Mouse (Mus musculus) myocyte (in vitro differentiated cells): ENCODE measurements at regions not wholly inside any gene's neighbourhood (a gene's known extent, or its start where the extent isn't known, plus 50 kb on each side); places are given as distances from the start of the nearest gene placed in this dataset.

Source experiments
- H3K27me3 ChIP-seq: one replicate; pipeline ENCODE4 v1.6.1; 2011; ENCODE audit not compliant: control insufficient read depth, insufficient read depth, insufficient read length
- H3K36me3 ChIP-seq: one replicate; pipeline ENCODE4 v1.6.1; 2011; ENCODE audit not compliant: control insufficient read depth, insufficient read depth
- H3K4me2 ChIP-seq: one replicate; pipeline ENCODE4 v1.6.1; 2011; ENCODE audit warnings: low read depth, control low read depth
- H3K4me3 ChIP-seq: one replicate; pipeline ENCODE4 v1.5.1; 2011; ENCODE audit warnings: mild to moderate bottlenecking, control low read depth, moderate library complexity
- H3K79me2 ChIP-seq: one replicate; pipeline ENCODE4 v1.6.1; 2011; ENCODE audit not compliant: control insufficient read depth, insufficient read depth
- H3ac ChIP-seq: one replicate; pipeline ENCODE4 v1.6.1; 2011; ENCODE audit not compliant: control insufficient read depth, insufficient read length
- CEBPB ChIP-seq: IDR thresholded peaks from 2 replicates; pipeline ENCODE4 v1.6.1; 2011; ENCODE audit warnings: mild to moderate bottlenecking, moderate library complexity; ENCODE audit not compliant: poor library complexity, insufficient read depth, severe bottlenecking
- MAX ChIP-seq: IDR thresholded peaks from one replicate; pipeline ENCODE4 v1.6.1; 2011; ENCODE audit warnings: low read depth, mild to moderate bottlenecking, control low read depth
- MYOD1 ChIP-seq, 3 experiments: IDR thresholded peaks; one replicate each; pipeline ENCODE4 v1.6.1; 2011; ENCODE audit warnings: control low read depth in 2 of 3, low read depth in 2 of 3, mild to moderate bottlenecking in 2 of 3, moderate library complexity in 1 of 3; ENCODE audit not compliant: insufficient read length in 2 of 3, control insufficient read depth in 1 of 3
- MYOG ChIP-seq, 3 experiments: IDR thresholded peaks; one replicate each; pipeline ENCODE4 v1.6.1; 2011; ENCODE audit warnings: control low read depth in 2 of 3, low read depth in 2 of 3, mild to moderate bottlenecking in 2 of 3; ENCODE audit not compliant: insufficient read length in 2 of 3, control insufficient read depth in 1 of 3, insufficient read depth in 1 of 3
- POLR2A ChIP-seq: IDR thresholded peaks from one replicate; pipeline ENCODE4 v1.6.1; 2011; ENCODE audit warnings: low read depth, mild to moderate bottlenecking, control low read depth, moderate library complexity; ENCODE audit not compliant: insufficient read length
- REST ChIP-seq: IDR thresholded peaks from one replicate; pipeline ENCODE4 v1.6.1; 2011; ENCODE audit warnings: mild to moderate bottlenecking, control low read depth, moderate library complexity; ENCODE audit not compliant: insufficient read depth, insufficient read length
- SRF ChIP-seq: IDR thresholded peaks from one replicate; pipeline ENCODE4 v1.6.1; 2011; ENCODE audit warnings: low read depth; ENCODE audit not compliant: control insufficient read depth, insufficient read length
- TCF12 ChIP-seq: IDR thresholded peaks from one replicate; pipeline ENCODE4 v1.6.1; 2011; ENCODE audit warnings: mild to moderate bottlenecking, control low read depth; ENCODE audit not compliant: poor library complexity, insufficient read depth, severe bottlenecking
- USF1 ChIP-seq: IDR thresholded peaks from one replicate; pipeline ENCODE4 v1.6.1; 2011; ENCODE audit warnings: low read depth, mild to moderate bottlenecking, control low read depth, moderate library complexity

DNA sequence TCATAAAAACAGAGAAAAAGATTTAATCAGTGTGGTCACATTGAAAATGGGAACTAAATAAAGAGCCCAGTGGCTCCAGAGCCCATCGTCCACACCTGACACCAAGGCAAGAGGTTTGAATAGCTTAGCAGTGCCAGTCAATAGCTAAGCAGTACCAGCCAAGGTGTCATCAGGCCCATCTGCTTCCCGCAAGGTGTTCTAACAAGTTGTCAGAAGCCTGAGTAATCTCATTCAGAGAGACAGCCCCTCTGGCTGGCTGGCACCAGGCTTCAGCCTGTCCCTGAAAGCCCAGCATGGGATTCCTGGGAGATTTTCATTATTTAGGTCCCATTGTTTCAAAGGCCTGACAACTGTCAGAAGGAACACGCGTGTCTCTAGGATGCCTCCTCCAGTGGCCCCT is 81.7 kb downstream of the Pdgfa start:
- no peak overlapping the region for H3K4me3 ChIP-seq
- H3K4me2 ChIP-seq, result no peak overlapping the region
- H3ac ChIP-seq, result no peak overlapping the region
- no peaks in the 10 kb centered on the region for H3K36me3 ChIP-seq
- TF ChIP-seq MYOG (IDR thresholded peaks at IDR 0.05; ENCODE audit: control insufficient read depth in 1 of 3, insufficient read depth in 1 of 3, insufficient read length in 2 of 3, low read depth in 2 of 3), result no peak
- TF ChIP-seq TCF12, result no peak
- H3K27me3 ChIP-seq, result peaks cover 5% of the 10 kb centered on the region
- H3K79me2 ChIP-seq, result no peaks in the 10 kb centered on the region

DNA sequence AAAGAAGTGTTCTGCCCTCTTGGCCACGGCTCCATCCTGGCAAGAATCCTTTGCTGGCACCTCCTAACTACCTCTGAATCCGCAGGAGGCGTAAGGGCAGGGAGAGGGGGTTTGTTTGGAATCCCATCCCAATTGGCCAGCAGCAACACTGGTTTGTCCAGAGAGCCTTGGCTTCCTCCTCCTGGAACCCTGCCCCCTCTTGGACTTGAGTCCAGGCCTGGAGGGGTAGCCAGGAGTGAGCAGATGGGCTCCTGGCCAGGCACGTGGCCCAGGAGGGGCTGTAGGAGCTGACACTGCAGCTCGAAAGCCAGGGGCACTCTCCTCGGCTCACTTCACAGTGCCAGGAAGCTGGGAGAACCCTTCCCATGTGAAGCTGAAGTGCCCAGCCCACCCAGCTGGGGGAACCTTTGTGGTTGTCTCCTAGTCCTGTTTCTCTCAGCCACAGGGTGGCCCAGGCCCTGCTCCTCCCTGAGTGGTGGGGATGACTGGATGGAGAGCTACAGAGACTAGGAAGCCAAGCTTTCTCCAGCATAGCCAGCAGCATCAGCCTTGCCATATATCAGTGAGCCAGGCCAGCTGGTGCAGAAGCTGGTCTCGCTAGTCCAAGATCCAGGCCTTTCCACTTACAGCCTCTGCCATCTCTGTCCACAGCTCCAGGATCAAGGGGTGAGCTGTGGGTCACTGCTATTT is 76.9 kb downstream of the Pdgfa start:
- H3K27me3 ChIP-seq, result peaks cover 12% of the 10 kb centered on the region
- no peak overlapping the region for H3K4me2 ChIP-seq
- H3K4me3 ChIP-seq, result no peak overlapping the region
- no peak for TF ChIP-seq POLR2A
- no peaks in the 10 kb centered on the region for H3K36me3 ChIP-seq
- no peaks in the 10 kb centered on the region for H3K79me2 ChIP-seq
- no peak overlapping the region for H3ac ChIP-seq

DNA sequence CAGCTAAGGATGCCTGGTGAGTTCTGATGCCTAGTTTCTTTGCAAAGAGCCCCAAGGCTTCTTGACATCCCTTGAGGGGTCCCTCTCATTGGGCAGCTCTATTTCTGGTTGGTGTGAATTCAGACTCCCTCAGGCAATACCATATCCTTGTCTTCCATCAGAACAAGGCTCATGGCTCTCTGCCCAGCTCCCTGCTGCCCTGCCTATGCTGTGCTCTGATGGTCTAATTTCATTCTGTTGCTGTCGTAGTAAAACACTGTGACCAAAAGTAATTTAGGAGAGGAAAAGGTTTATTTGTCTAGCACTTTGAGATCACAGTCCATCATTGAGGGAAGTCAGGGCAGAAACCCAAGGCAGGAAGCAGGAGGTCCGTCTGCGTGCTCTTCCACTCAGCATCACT is 75.1 kb downstream of the Pdgfa start:
- Histone ChIP-seq H3K27me3 (peaks cover 12% of the 10 kb centered on the region), H3K36me3 (no peaks in the 10 kb centered on the region), H3K4me3 (no peak overlapping the region), H3ac (no peak overlapping the region), H3K79me2 (no peaks in the 10 kb centered on the region), H3K4me2 (no peak overlapping the region)
- TF ChIP-seq CEBPB, result no peak
- no peak for TF ChIP-seq SRF
- TF ChIP-seq USF1, result no peak
- no peak for TF ChIP-seq REST
- TF ChIP-seq MYOD1 (IDR thresholded peaks at IDR 0.05; ENCODE audit: control insufficient read depth in 1 of 3, insufficient read length in 2 of 3, low read depth in 2 of 3), result no peak
- no peak for TF ChIP-seq TCF12
- no peak for TF ChIP-seq MYOG (IDR thresholded peaks at IDR 0.05; ENCODE audit: control insufficient read depth in 1 of 3, insufficient read depth in 1 of 3, insufficient read length in 2 of 3, low read depth in 2 of 3)
- TF ChIP-seq MAX, result no peak
